19 mouse cellular contexts compared by ENCODE assay signal in the genomic region with DNA sequence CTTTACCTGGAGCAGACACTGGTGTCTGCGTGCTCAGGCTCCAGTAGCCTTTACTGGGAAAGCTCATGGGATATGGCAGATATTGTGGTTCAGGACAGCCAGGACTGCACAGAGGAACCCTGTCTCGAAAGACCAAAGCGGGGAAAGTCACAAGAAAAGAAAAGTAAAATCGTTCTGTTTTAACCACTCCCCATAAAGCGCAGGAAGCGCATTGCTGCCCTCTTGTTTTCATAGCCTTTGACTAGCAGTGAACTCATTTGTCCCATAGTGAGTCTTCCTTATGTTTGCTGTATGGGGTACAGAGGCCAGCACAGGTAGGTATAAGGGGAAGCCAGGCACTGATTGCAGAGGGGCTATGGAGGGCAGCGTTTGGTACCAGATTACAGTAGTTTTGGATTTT.
A peak's percentile ranks its signal among the peaks of the same experiment; 100 is the strongest.
DNase-seq lines count a peak whose midpoint lies in the region; ATAC-seq and TF ChIP-seq lines count a peak whose summit lies in the region.
"Had no signal": no experiment of that assay in that cellular context is flagged by ENCODE, and none has a peak within 500 bp of the region (broad histone marks: within the 10 kb centered on the region; RNA-seq: fewer than 3 reads in every experiment).

No protein-coding gene starts in this region.

- no peak overlapping the region for H3K9ac ChIP-seq in liver, postnatal 0 days (replicated peaks)
- H3K9ac ChIP-seq: hindbrain, embryonic 12.5 days; limb, embryonic 15.5 days; neural tube, embryonic 15.5 days had no signal

- no peak overlapping the region for H3K27ac ChIP-seq in liver, postnatal 0 days (ENCODE audit: low read depth)
- H3K27ac ChIP-seq: embryonic facial prominence, embryonic 10.5 days; hindbrain, embryonic 12.5 days; layer of hippocampus, adult 2 months; limb, embryonic 15.5 days; neural tube, embryonic 15.5 days had no signal

- intact Hi-C loops in heart, postnatal 25 days (cut with DNase I): no loop called here
- intact Hi-C loops in gastrocnemius, postnatal 36 days (cut with DNase I): no loop called here

- TF ChIP-seq CTCF in liver, postnatal 0 days (IDR thresholded peaks at IDR 0.05; ENCODE audit: low read depth): peak; percentile 32

- H3K4me2 ChIP-seq in liver, postnatal 0 days (ENCODE audit: low read depth, low read length): no peak overlapping the region
- H3K4me2 ChIP-seq: hindbrain, embryonic 12.5 days; limb, embryonic 15.5 days; midbrain, embryonic 11.5 days; neural tube, embryonic 15.5 days had no signal

- no peak for ATAC-seq in liver, postnatal 0 days

- H3K4me1 ChIP-seq in liver, postnatal 0 days (ENCODE audit: insufficient read depth): no peaks in the 10 kb centered on the region

- DNase-seq in heart, adult 11 months: peak; percentile 66
- no peak for DNase-seq in heart, postnatal 25 days (ENCODE audit: low spot score)
- no peak for DNase-seq in liver, postnatal 0 days
- DNase-seq in liver: no peak
- DNase-seq in induced T-regulatory cell, adult 2 months (ENCODE audit: low read depth): peak; percentile 24
- peak; percentile 45 for DNase-seq in thymus, postnatal 25 days
- DNase-seq in right cerebral cortex, postnatal 4 days: no peak
- DNase-seq in gastrocnemius, postnatal 36 days: no peak
- DNase-seq: cerebellum, adult 2 months; kidney, adult 18-20 months; kidney, postnatal 14 days; lung, adult 2 months; lung, postnatal 4 days had no signal

- TF ChIP-seq EP300 in liver, postnatal 0 days (IDR thresholded peaks at IDR 0.05; ENCODE audit: low read depth): no peak

- H3K4me3 ChIP-seq in liver, postnatal 0 days (ENCODE audit: low read depth, low read length): no peak overlapping the region
- H3K4me3 ChIP-seq: embryonic facial prominence, embryonic 10.5 days; hindbrain, embryonic 12.5 days; layer of hippocampus, adult 2 months; limb, embryonic 15.5 days; neural tube, embryonic 15.5 days had no signal

- H3K36me3 ChIP-seq in liver, postnatal 0 days (replicated peaks; ENCODE audit: insufficient read depth, low read length): no peaks in the 10 kb centered on the region
- H3K36me3 ChIP-seq: embryonic facial prominence, embryonic 10.5 days; hindbrain, embryonic 12.5 days; limb, embryonic 15.5 days; neural tube, embryonic 15.5 days had no signal

- no peaks in the 10 kb centered on the region for H3K9me3 ChIP-seq in liver, postnatal 0 days (ENCODE audit: low read length)
- H3K9me3 ChIP-seq: embryonic facial prominence, embryonic 10.5 days; hindbrain, embryonic 12.5 days; limb, embryonic 15.5 days; neural tube, embryonic 15.5 days had no signal

- WGBS in liver, postnatal 0 days (ENCODE audit: insufficient replicate concordance): 79% methylated on average over 7 of the region's 7 CpGs

- H3K27me3 ChIP-seq in liver, postnatal 0 days (ENCODE audit: insufficient read depth, low read length): no peaks in the 10 kb centered on the region
- H3K27me3 ChIP-seq: hindbrain, embryonic 12.5 days; limb, embryonic 15.5 days; neural tube, embryonic 15.5 days had no signal

Comparison
In these comparisons a context has a peak if more than half of its experiments do, and no peak if none do; other contexts are left out.
1. DNase-seq: peak in heart, adult 11 months (single experiment), induced T-regulatory cell, adult 2 months (single experiment) and thymus, postnatal 25 days (single experiment); none in heart, postnatal 25 days (single experiment), liver, postnatal 0 days (single experiment), liver (single experiment), right cerebral cortex, postnatal 4 days (single experiment) and gastrocnemius, postnatal 36 days (0 of 2).